Mouse (Mus musculus): ENCODE results near the gene Gfi1b. TPM values are rescaled to one million over a fixed set of nuclear protein-coding genes. Genes with fewer than 3 reads are reported as not detected.
A peak's percentile ranks its signal among the peaks of the same experiment; 100 is the strongest.

Gene Gfi1b
- polyA plus RNA-seq, 1 experiment from 2014 or later: 52.2 TPM

DNA sequence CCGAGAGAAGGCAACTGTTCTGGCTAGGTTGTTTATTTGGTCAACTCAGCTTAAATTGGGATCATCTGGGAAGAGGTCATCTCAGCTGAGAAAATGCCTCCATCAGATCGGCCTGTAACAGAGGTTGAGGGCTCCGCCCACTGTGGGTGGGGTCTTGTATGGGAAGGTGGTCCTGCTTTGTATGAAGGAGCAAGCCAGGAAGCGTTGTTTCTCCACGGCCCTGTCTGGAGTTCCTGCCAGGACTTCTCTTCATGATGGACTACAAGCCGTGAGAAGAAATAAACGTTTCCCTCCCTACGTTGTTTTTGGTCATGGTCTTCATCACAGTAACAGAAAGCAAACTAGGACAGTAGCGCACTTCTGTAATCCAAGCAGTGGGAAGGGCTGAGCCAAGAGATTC lies 17.1 kb upstream of the Gfi1b start:
- Histone ChIP-seq H3K27me3 (ENCODE audit: insufficient read depth, low read length) (no peaks in the 10 kb centered on the region), H3K4me3 (ENCODE audit: low read depth, low read length) (no peak overlapping the region), H3K4me2 (ENCODE audit: low read depth, low read length) (peak overlapping the region; percentile 24; the same call in 1 of the 2 replicates), H3K36me3 (replicated peaks; ENCODE audit: insufficient read depth, low read length) (no peaks in the 10 kb centered on the region), H3K4me1 (ENCODE audit: insufficient read depth) (peaks cover 12% of the 10 kb centered on the region), H3K9me3 (ENCODE audit: low read length) (no peaks in the 10 kb centered on the region), H3K27ac (ENCODE audit: low read depth) (no peak overlapping the region), H3K9ac (replicated peaks) (no peak overlapping the region)
- 17% methylated on average over 9 of the region's 9 CpGs for WGBS (ENCODE audit: insufficient replicate concordance)
- peak; percentile 30 for DNase-seq
- ATAC-seq: no peak
- TF ChIP-seq CTCF (IDR thresholded peaks at IDR 0.05; ENCODE audit: low read depth): no peak
- no peak for TF ChIP-seq EP300 (IDR thresholded peaks at IDR 0.05; ENCODE audit: low read depth)

DNA sequence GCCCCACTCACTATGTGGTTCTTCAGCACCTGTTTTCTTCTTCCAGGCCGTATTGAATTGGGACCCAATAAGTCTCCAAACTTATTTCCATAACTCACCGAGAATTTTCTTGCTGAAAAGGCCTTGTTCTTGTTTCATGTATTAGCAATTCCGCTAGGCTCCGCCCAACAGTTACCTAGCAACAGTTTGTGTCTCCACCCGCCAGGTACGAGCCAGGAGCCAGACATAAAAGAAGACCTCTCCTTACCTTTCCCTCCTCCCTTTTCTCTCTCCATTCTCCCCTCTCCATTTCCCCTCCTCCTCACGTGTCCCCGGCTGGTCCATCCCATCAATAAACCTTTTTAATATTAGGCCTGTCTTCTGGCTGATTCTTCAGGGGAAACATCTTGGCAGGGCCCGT lies 16.6 kb upstream of the Gfi1b start:
- Histone ChIP-seq H3K4me3 (ENCODE audit: low read depth, low read length) (no peak overlapping the region), H3K36me3 (replicated peaks; ENCODE audit: insufficient read depth, low read length) (no peaks in the 10 kb centered on the region), H3K27ac (ENCODE audit: low read depth) (no peak overlapping the region), H3K9me3 (ENCODE audit: low read length) (no peaks in the 10 kb centered on the region), H3K27me3 (ENCODE audit: insufficient read depth, low read length) (no peaks in the 10 kb centered on the region), H3K4me1 (ENCODE audit: insufficient read depth) (peaks cover 12% of the 10 kb centered on the region), H3K4me2 (ENCODE audit: low read depth, low read length) (peak overlapping the region; percentile 24; the same call in 1 of the 2 replicates), H3K9ac (replicated peaks) (no peak overlapping the region)
- ATAC-seq (no peak), DNase-seq (no peak)
- TF ChIP-seq EP300 (IDR thresholded peaks at IDR 0.05; ENCODE audit: low read depth): no peak
- TF ChIP-seq CTCF (IDR thresholded peaks at IDR 0.05; ENCODE audit: low read depth): no peak
- WGBS (ENCODE audit: insufficient replicate concordance): 46% methylated on average over 9 of the region's 9 CpGs

DNA sequence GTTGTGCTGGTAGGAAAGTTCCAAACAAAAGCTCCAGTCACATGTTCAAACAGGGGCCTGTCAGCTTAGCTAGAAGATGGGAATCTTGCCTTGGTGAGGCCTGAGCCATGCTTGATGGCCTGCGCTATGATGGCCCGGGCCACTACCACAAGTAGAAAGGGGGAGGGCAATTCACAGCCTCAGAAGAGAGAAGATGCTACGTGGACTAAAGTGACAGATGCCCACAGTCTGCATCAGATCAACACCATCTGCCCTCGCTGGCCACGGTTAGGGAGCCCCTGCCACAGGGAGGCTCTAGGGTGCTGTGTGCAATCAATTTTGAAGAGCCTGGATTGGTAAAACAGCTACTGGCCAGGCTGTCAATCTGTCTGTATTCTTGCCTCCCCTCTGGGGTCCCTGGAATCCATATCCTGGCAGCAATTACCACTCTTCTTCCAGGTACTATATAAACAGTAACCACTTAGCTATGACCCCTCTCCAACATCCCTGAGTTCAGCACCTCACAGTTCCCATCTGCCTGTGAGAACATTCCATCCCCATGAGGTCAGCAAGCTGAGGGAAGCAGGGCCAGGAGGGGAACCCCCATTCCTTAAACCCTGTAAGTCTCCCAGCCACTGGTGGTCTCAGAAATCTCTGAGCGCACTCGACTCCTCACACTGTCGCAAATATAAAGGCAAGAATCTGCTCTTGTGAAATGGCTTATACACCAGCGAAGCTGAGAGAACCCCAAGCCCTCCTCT lies 15.5 kb upstream of the Gfi1b start:
- no peak overlapping the region for H3K4me3 ChIP-seq (ENCODE audit: low read depth, low read length)
- no peak overlapping the region for H3K4me2 ChIP-seq (ENCODE audit: low read depth, low read length)
- 81% methylated on average over 9 of the region's 9 CpGs for WGBS (ENCODE audit: insufficient replicate concordance)
- peaks cover 15% of the 10 kb centered on the region for H3K4me1 ChIP-seq (ENCODE audit: insufficient read depth)
- no peak for DNase-seq
- H3K27me3 ChIP-seq (ENCODE audit: insufficient read depth, low read length): no peaks in the 10 kb centered on the region
- H3K9me3 ChIP-seq (ENCODE audit: low read length): no peaks in the 10 kb centered on the region
- H3K27ac ChIP-seq (ENCODE audit: low read depth): no peak overlapping the region
- ATAC-seq: no peak
- H3K36me3 ChIP-seq (replicated peaks; ENCODE audit: insufficient read depth, low read length): no peaks in the 10 kb centered on the region
- H3K9ac ChIP-seq (replicated peaks): no peak overlapping the region
- TF ChIP-seq CTCF (IDR thresholded peaks at IDR 0.05; ENCODE audit: low read depth): no peak
- TF ChIP-seq EP300 (IDR thresholded peaks at IDR 0.05; ENCODE audit: low read depth): no peak

DNA sequence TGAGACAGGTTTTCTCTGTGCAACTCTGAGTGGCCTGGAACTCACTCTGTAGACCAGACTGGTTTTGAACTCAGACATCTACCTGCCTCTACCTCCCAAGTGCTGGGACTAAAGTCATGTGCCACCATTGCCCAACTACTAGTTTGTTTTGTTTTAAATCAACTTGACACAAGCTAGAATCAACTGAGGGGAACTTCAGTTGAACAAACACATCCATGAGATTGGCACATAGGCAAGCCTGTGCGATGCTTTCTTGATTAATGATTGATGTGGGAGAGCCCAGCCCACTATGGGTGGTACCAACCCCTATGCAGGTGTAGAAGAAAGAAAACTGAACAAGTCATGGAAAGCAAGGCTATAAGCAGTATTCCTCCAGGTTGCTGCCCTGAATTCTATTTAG lies 13.4 kb upstream of the Gfi1b start:
- Histone ChIP-seq H3K36me3 (replicated peaks; ENCODE audit: insufficient read depth, low read length) (no peaks in the 10 kb centered on the region), H3K27ac (ENCODE audit: low read depth) (no peak overlapping the region), H3K4me1 (ENCODE audit: insufficient read depth) (peaks cover 5% of the 10 kb centered on the region; the same call in 1 of the 2 replicates), H3K9ac (replicated peaks) (no peak overlapping the region), H3K4me2 (ENCODE audit: low read depth, low read length) (no peak overlapping the region), H3K27me3 (ENCODE audit: insufficient read depth, low read length) (no peaks in the 10 kb centered on the region), H3K9me3 (ENCODE audit: low read length) (no peaks in the 10 kb centered on the region), H3K4me3 (ENCODE audit: low read depth, low read length) (no peak overlapping the region)
- WGBS (ENCODE audit: insufficient replicate concordance): 68% methylated on average over 1 of the region's 1 CpGs
- DNase-seq: no peak
- TF ChIP-seq EP300 (IDR thresholded peaks at IDR 0.05; ENCODE audit: low read depth) (no peak), CTCF (IDR thresholded peaks at IDR 0.05; ENCODE audit: low read depth) (no peak)
- peak; percentile 69 for ATAC-seq

DNA sequence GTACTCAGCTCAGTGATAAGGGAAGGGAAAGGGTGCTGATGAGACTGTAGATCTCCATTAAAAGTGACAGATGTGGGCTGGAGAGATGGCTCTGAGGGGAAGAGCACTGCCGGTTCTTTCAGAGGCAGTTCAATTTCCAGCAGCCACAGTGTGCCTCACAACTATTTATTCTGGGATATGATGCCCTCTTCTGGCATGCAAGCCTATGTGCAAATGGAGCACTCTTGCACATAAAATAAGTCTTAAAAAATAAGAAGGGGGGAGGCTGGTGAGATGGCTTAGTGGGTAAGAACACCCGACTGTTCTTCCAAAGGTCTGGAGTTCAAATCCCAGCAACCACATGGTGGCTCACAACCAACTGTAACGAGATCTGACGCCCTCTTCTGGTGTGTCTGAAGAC lies 11.4 kb upstream of the Gfi1b start:
- H3K9ac ChIP-seq (replicated peaks): no peak overlapping the region
- no peak overlapping the region for H3K27ac ChIP-seq (ENCODE audit: low read depth)
- H3K36me3 ChIP-seq (replicated peaks; ENCODE audit: insufficient read depth, low read length): no peaks in the 10 kb centered on the region
- H3K4me1 ChIP-seq (ENCODE audit: insufficient read depth): peaks cover 3% of the 10 kb centered on the region; the same call in 1 of the 2 replicates
- H3K27me3 ChIP-seq (ENCODE audit: insufficient read depth, low read length): no peaks in the 10 kb centered on the region
- DNase-seq (no peak), ATAC-seq (no peak)
- H3K9me3 ChIP-seq (ENCODE audit: low read length): no peaks in the 10 kb centered on the region
- TF ChIP-seq CTCF (IDR thresholded peaks at IDR 0.05; ENCODE audit: low read depth) (peak; percentile 43), EP300 (IDR thresholded peaks at IDR 0.05; ENCODE audit: low read depth) (no peak)
- H3K4me3 ChIP-seq (ENCODE audit: low read depth, low read length): no peak overlapping the region
- WGBS (ENCODE audit: insufficient replicate concordance): 38% methylated on average over 4 of the region's 4 CpGs
- no peak overlapping the region for H3K4me2 ChIP-seq (ENCODE audit: low read depth, low read length)

DNA sequence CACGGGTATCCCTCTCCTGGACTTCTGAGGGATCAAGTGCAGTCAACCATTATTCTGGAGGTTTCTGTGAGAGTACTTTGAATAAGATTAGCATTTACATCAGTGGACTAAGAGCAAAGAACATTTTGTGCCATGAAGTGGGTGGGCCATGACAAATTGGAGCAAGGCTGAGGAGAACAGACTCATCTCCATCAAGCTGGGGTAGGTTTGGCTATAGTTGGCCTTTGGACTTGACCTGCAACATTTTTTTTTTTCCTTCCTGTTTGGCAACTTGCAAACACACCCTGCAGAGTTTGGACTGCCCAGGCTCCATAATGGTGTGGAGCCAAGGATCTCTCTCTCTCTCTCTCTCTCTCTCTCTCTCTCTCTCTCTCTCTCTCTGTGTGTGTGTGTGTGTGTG lies 10.8 kb upstream of the Gfi1b start:
- Histone ChIP-seq H3K4me1 (ENCODE audit: insufficient read depth) (peaks cover 3% of the 10 kb centered on the region; the same call in 1 of the 2 replicates), H3K9ac (replicated peaks) (no peak overlapping the region), H3K27me3 (ENCODE audit: insufficient read depth, low read length) (no peaks in the 10 kb centered on the region), H3K4me2 (ENCODE audit: low read depth, low read length) (no peak overlapping the region), H3K4me3 (ENCODE audit: low read depth, low read length) (no peak overlapping the region), H3K36me3 (replicated peaks; ENCODE audit: insufficient read depth, low read length) (no peaks in the 10 kb centered on the region), H3K9me3 (ENCODE audit: low read length) (no peaks in the 10 kb centered on the region), H3K27ac (ENCODE audit: low read depth) (peak overlapping the region; percentile 40; the same call in 1 of the 2 replicates)
- ATAC-seq (peak; percentile 46), DNase-seq (no peak)
- WGBS (ENCODE audit: insufficient replicate concordance): 82% methylated on average over 1 of the region's 1 CpGs
- TF ChIP-seq EP300 (IDR thresholded peaks at IDR 0.05; ENCODE audit: low read depth) (peak; percentile 65), CTCF (IDR thresholded peaks at IDR 0.05; ENCODE audit: low read depth) (no peak)
